Mouse (Mus musculus): ENCODE measurements around the gene Atp8b2. TPM values are rescaled to one million over a fixed set of nuclear protein-coding genes. Genes with fewer than 3 reads are reported as not detected.

Atp8b2 gene
- total RNA-seq, 2 experiments from 2014 or later: 77.0 to 88.7 TPM

GRCm38 (mm10) chr3:89912543-89913391 is 50.5 kb downstream of the Atp8b2 start, which contains the start of gene Il6ra:
TSS of gene Il6ra (minus strand) at chr3:89913196.
- intact Hi-C loops (cut with DNase I): loop anchor here (5.0 kb wide), 1 partner anchor 40 kb away; no protein-coding TSS in a partner anchor

GRCm38 (mm10) chr3:89912108-89912542 is 51.2 kb downstream of the Atp8b2 start:
- DNase-seq (ENCODE audit: extremely low spot score in 1 of 2, low spot score in 2 of 2): no peak
- intact Hi-C loops (cut with DNase I): loop anchor here (5.0 kb wide), 1 partner anchor 40 kb away; no protein-coding TSS in a partner anchor

More at GRCm38 (mm10) chr3:89912543-89913391, 50.5 kb downstream of the Atp8b2 start, which contains the start of gene Il6ra:
- peak; percentile 68 to 88 for DNase-seq (ENCODE audit: extremely low spot score in 1 of 2, low spot score in 2 of 2)

GRCm38 (mm10) chr3:89911207-89911606 is 52.1 kb downstream of the Atp8b2 start:
- intact Hi-C loops (cut with DNase I): loop anchor here (5.0 kb wide), 1 partner anchor 39 kb away; no protein-coding TSS in a partner anchor
- peak; percentile 39 to 58 for DNase-seq (ENCODE audit: extremely low spot score in 1 of 2, low spot score in 2 of 2)

GRCm38 (mm10) chr3:89909703-89910542 is 53.4 kb downstream of the Atp8b2 start:
- DNase-seq (ENCODE audit: extremely low spot score in 1 of 2, low spot score in 2 of 2): no peak
- intact Hi-C loops (cut with DNase I): loop anchor here (5.0 kb wide), 1 partner anchor 38 kb away; no protein-coding TSS in a partner anchor

- DNase-seq (ENCODE audit: extremely low spot score in 1 of 2, low spot score in 2 of 2): no peak
- intact Hi-C loops (cut with DNase I): no loop called here
Observed at GRCm38 (mm10) chr3:89908836-89909235, 54.5 kb downstream of the Atp8b2 start.

GRCm38 (mm10) chr3:89907846-89908245 is 55.5 kb downstream of the Atp8b2 start:
- intact Hi-C loops (cut with DNase I): no loop called here
- DNase-seq (ENCODE audit: extremely low spot score in 1 of 2, low spot score in 2 of 2): no peak

- DNase-seq (ENCODE audit: extremely low spot score in 1 of 2, low spot score in 2 of 2): no peak
- intact Hi-C loops (cut with DNase I): no loop called here
Observed at GRCm38 (mm10) chr3:89899511-89899908, 63.8 kb downstream of the Atp8b2 start.

GRCm38 (mm10) chr3:89898870-89899510 is 64.3 kb downstream of the Atp8b2 start:
- intact Hi-C loops (cut with DNase I): no loop called here
- DNase-seq (ENCODE audit: extremely low spot score in 1 of 2, low spot score in 2 of 2): peak in 1 of 2 experiments; percentile 49

GRCm38 (mm10) chr3:89898011-89898410 is 65.3 kb downstream of the Atp8b2 start:
- DNase-seq (ENCODE audit: extremely low spot score in 1 of 2, low spot score in 2 of 2): no peak
- intact Hi-C loops (cut with DNase I): no loop called here

GRCm38 (mm10) chr3:89897204-89897796 is 66.0 kb downstream of the Atp8b2 start:
- intact Hi-C loops (cut with DNase I): no loop called here
- no peak for DNase-seq (ENCODE audit: extremely low spot score in 1 of 2, low spot score in 2 of 2)

GRCm38 (mm10) chr3:89896571-89896970 is 66.7 kb downstream of the Atp8b2 start:
- DNase-seq (ENCODE audit: extremely low spot score in 1 of 2, low spot score in 2 of 2): peak in 1 of 2 experiments; percentile 56
- intact Hi-C loops (cut with DNase I): no loop called here

- intact Hi-C loops (cut with DNase I): no loop called here
- no peak for DNase-seq (ENCODE audit: extremely low spot score in 1 of 2, low spot score in 2 of 2)
Observed at GRCm38 (mm10) chr3:89892517-89893106, 70.7 kb downstream of the Atp8b2 start.

- intact Hi-C loops (cut with DNase I): no loop called here
- DNase-seq (ENCODE audit: extremely low spot score in 1 of 2, low spot score in 2 of 2): no peak
Observed at GRCm38 (mm10) chr3:89891696-89892095, 71.6 kb downstream of the Atp8b2 start.

- intact Hi-C loops (cut with DNase I): no loop called here
Observed at GRCm38 (mm10) chr3:89889841-89890430, 73.4 kb downstream of the Atp8b2 start.

More at GRCm38 (mm10) chr3:89889841-89890430, 73.4 kb downstream of the Atp8b2 start:
- DNase-seq (ENCODE audit: extremely low spot score in 1 of 2, low spot score in 2 of 2): no peak

Measured in left cerebral cortex, postnatal 10 days (tissue).